Mouse (Mus musculus): ENCODE data around the gene Cldn10.
"Not testable (repeated sequence)": the region's sequence is repeated elsewhere in the genome, so short reads cannot be mapped to it uniquely, and the experiment has no call there.

Cldn10 gene

GRCm38 (mm10) chr14:118782241-118782640 lies 5.5 kb upstream of the Cldn10 start:
- DNase-seq (ENCODE audit: low read depth) = no peak

GRCm38 (mm10) chr14:118783326-118783935 lies 4.3 kb upstream of the Cldn10 start:
- no peak for DNase-seq (ENCODE audit: low read depth)

- no peak for DNase-seq (ENCODE audit: low read depth)
Measured at GRCm38 (mm10) chr14:118790217-118790616, 2.5 kb downstream of the Cldn10 start.

- no peak for DNase-seq (ENCODE audit: low read depth)
Measured at GRCm38 (mm10) chr14:118792957-118793356, 5.2 kb downstream of the Cldn10 start.

GRCm38 (mm10) chr14:118793416-118793815 lies 5.7 kb downstream of the Cldn10 start:
- DNase-seq (ENCODE audit: low read depth) = no peak

GRCm38 (mm10) chr14:118794196-118794595 lies 6.5 kb downstream of the Cldn10 start:
- DNase-seq (ENCODE audit: low read depth) = no peak

GRCm38 (mm10) chr14:118794893-118795292 lies 7.2 kb downstream of the Cldn10 start:
- DNase-seq (ENCODE audit: low read depth) = no peak

GRCm38 (mm10) chr14:118795915-118796693 lies 8.4 kb downstream of the Cldn10 start:
- no peak for DNase-seq (ENCODE audit: low read depth)

- DNase-seq (ENCODE audit: low read depth) = no peak
Measured at GRCm38 (mm10) chr14:118796694-118797058, 9.0 kb downstream of the Cldn10 start.

- DNase-seq (ENCODE audit: low read depth) = no peak
Measured at GRCm38 (mm10) chr14:118797270-118797669, 9.6 kb downstream of the Cldn10 start.

- DNase-seq (ENCODE audit: low read depth) = no peak
Measured at GRCm38 (mm10) chr14:118799918-118800317, 12.2 kb downstream of the Cldn10 start.

GRCm38 (mm10) chr14:118803936-118804335 lies 16.2 kb downstream of the Cldn10 start:
- no peak for DNase-seq (ENCODE audit: low read depth)

GRCm38 (mm10) chr14:118804351-118804750 lies 16.6 kb downstream of the Cldn10 start:
- no peak for DNase-seq (ENCODE audit: low read depth)

- peak; percentile 59 for DNase-seq (ENCODE audit: low read depth)
Measured at GRCm38 (mm10) chr14:118807653-118808052, 19.9 kb downstream of the Cldn10 start.

- DNase-seq (ENCODE audit: low read depth) = not testable (repeated sequence)
Measured at GRCm38 (mm10) chr14:118808183-118808582, 20.5 kb downstream of the Cldn10 start.

- DNase-seq (ENCODE audit: low read depth) = no peak
Measured at GRCm38 (mm10) chr14:118809686-118810085, 22.0 kb downstream of the Cldn10 start.

GRCm38 (mm10) chr14:118811256-118811655 lies 23.5 kb downstream of the Cldn10 start:
- not testable (repeated sequence) for DNase-seq (ENCODE audit: low read depth)

GRCm38 (mm10) chr14:118813111-118813510 lies 25.4 kb downstream of the Cldn10 start:
- DNase-seq (ENCODE audit: low read depth) = no peak

GRCm38 (mm10) chr14:118816503-118816902 lies 28.8 kb downstream of the Cldn10 start:
- DNase-seq (ENCODE audit: low read depth) = peak; percentile 60

- DNase-seq (ENCODE audit: low read depth) = peak; percentile 70
Measured at GRCm38 (mm10) chr14:118820111-118820510, 32.4 kb downstream of the Cldn10 start.

- DNase-seq (ENCODE audit: low read depth) = no peak
Measured at GRCm38 (mm10) chr14:118822816-118823215, 35.1 kb downstream of the Cldn10 start.

GRCm38 (mm10) chr14:118823313-118823712 lies 35.6 kb downstream of the Cldn10 start:
- no peak for DNase-seq (ENCODE audit: low read depth)

- no peak for DNase-seq (ENCODE audit: low read depth)
Measured at GRCm38 (mm10) chr14:118826346-118826745, 38.6 kb downstream of the Cldn10 start.
